Mouse (Mus musculus) ES-E14 (cell line): ENCODE data around the gene Zdhhc7.

Experiments
- CHD2 ChIP-seq: IDR thresholded peaks from 2 replicates; pipeline ENCODE4 v1.6.1; 2014; ENCODE audit warnings: mild to moderate bottlenecking, low read depth, low read length, inconsistent platforms
- HCFC1 ChIP-seq: IDR thresholded peaks from 2 replicates; pipeline ENCODE4 v1.6.1; 2012; ENCODE audit warnings: low read length, inconsistent platforms, borderline replicate concordance; ENCODE audit not compliant: insufficient read depth
- MAFK ChIP-seq: IDR thresholded peaks from 2 replicates; pipeline ENCODE4 v1.6.1; 2014; ENCODE audit warnings: mild to moderate bottlenecking, low read depth, low read length, inconsistent platforms; ENCODE audit not compliant: insufficient read depth
- ZC3H11A ChIP-seq: IDR thresholded peaks from 2 replicates; pipeline ENCODE4 v1.6.1; 2012; ENCODE audit warnings: low read depth, mild to moderate bottlenecking, inconsistent platforms, low read length, borderline replicate concordance
- ZNF384 ChIP-seq: IDR thresholded peaks from 2 replicates; pipeline ENCODE4 v1.6.1; 2012; ENCODE audit warnings: low read depth, low read length, inconsistent platforms

- no peak for TF ChIP-seq HCFC1
- TF ChIP-seq CHD2, result no peak
- TF ChIP-seq ZC3H11A, result no peak
- TF ChIP-seq ZNF384, result no peak
- no peak for TF ChIP-seq MAFK
These were observed 49.0 kb downstream of the Zdhhc7 start for GRCm38 (mm10) chr8:120052318-120052717.
